ENCODE assay signal across 8 mouse cellular contexts in genomic region chr19:44511451-44512231, GRCm38 (mm10). TPM values are rescaled to one million over a fixed set of nuclear protein-coding genes. Genes with fewer than 3 reads are reported as not detected.
A peak's percentile ranks its signal among the peaks of the same experiment; 100 is the strongest.
DNase-seq lines count a peak whose midpoint lies in the region; ATAC-seq and TF ChIP-seq lines count a peak whose summit lies in the region.

No protein-coding gene starts in this region.

- H3K79me2 ChIP-seq in liver, adult 2 months (ENCODE audit: control insufficient read depth, insufficient read depth, low read length) = no peaks in the 10 kb centered on the region

- 3% methylated on average over 66 of the region's 66 CpGs for WGBS in liver, adult 2 months
- WGBS in heart, embryonic 15.5 days = 1% methylated on average over 66 of the region's 66 CpGs
- 2% methylated on average over 58 of the region's 66 CpGs for WGBS in midbrain, embryonic 16.5 days

- no peaks in the 10 kb centered on the region for H3K36me3 ChIP-seq in liver, adult 2 months (ENCODE audit: control insufficient read depth, insufficient read depth, low read length)
- H3K36me3 ChIP-seq in heart, embryonic 15.5 days = no peaks in the 10 kb centered on the region
- H3K36me3 ChIP-seq in midbrain, embryonic 16.5 days (ENCODE audit: control insufficient read depth, insufficient read depth, low read length) = no peaks in the 10 kb centered on the region

- peak overlapping the region; percentile 6; the same call in 1 of the 2 replicates for H3K4me3 ChIP-seq in liver, adult 2 months (ENCODE audit: insufficient read depth, low read depth, low read length)
- H3K4me3 ChIP-seq in cortical plate, adult 2 months (ENCODE audit: insufficient read depth, low read length) = peak overlapping the region; percentile 19; the same call in 1 of the 2 replicates
- H3K4me3 ChIP-seq in heart, embryonic 15.5 days = peak overlapping the region; percentile 58
- H3K4me3 ChIP-seq in midbrain, embryonic 16.5 days (ENCODE audit: low read depth, low read length) = peak overlapping the region; percentile 47

- H3K4me2 ChIP-seq in heart, embryonic 15.5 days = peak overlapping the region; percentile 98
- peak overlapping the region; percentile 87 for H3K4me2 ChIP-seq in midbrain, embryonic 16.5 days (ENCODE audit: low read length)

- TF ChIP-seq POLR2A in liver, adult 2 months (IDR thresholded peaks at IDR 0.05; ENCODE audit: extremely low read depth, insufficient read depth, low read length) = no peak
- no peak for TF ChIP-seq POLR2A in cortical plate, adult 2 months (IDR thresholded peaks at IDR 0.05; ENCODE audit: extremely low read depth, insufficient read depth, low read length)

- peak overlapping the region; percentile 6; the same call in 1 of the 2 replicates for H3K9ac ChIP-seq in liver, adult 2 months (ENCODE audit: low read depth, low read length)
- peak overlapping the region; percentile 53 for H3K9ac ChIP-seq in heart, embryonic 15.5 days
- H3K9ac ChIP-seq in midbrain, embryonic 16.5 days (ENCODE audit: low read depth, low read length) = peak overlapping the region; percentile 60

- H3K27me3 ChIP-seq in liver, adult 2 months (ENCODE audit: control insufficient read depth, insufficient read depth, low read length) = peaks cover 12% of the 10 kb centered on the region
- peaks cover 78% of the 10 kb centered on the region for H3K27me3 ChIP-seq in heart, embryonic 15.5 days
- H3K27me3 ChIP-seq in midbrain, embryonic 16.5 days (ENCODE audit: control insufficient read depth, insufficient read depth, low read depth, low read length) = peaks cover 88% of the 10 kb centered on the region

- TF ChIP-seq CTCF in liver, adult 2 months (IDR thresholded peaks at IDR 0.05; ENCODE audit: low read depth, low read length) = no peak
- TF ChIP-seq CTCF in cortical plate, adult 2 months (IDR thresholded peaks at IDR 0.05; ENCODE audit: extremely low read depth, insufficient read depth, low read length) = no peak

- H3K4me1 ChIP-seq in liver, adult 2 months (ENCODE audit: control insufficient read depth, insufficient read depth, low read length) = no peaks in the 10 kb centered on the region
- no peaks in the 10 kb centered on the region for H3K4me1 ChIP-seq in cortical plate, adult 2 months (ENCODE audit: control insufficient read depth, insufficient read depth, low read length)
- peaks cover 26% of the 10 kb centered on the region for H3K4me1 ChIP-seq in heart, embryonic 15.5 days (replicated peaks)
- H3K4me1 ChIP-seq in midbrain, embryonic 16.5 days (ENCODE audit: control insufficient read depth, insufficient read depth, low read length) = peaks cover 15% of the 10 kb centered on the region

- ATAC-seq in heart, embryonic 15.5 days (replicated peaks; ENCODE audit: insufficient number of reproducible peaks, insufficient read depth, low FRiP score, low read depth) = 0 out of 2 replicates have a peak, but pooled peaks have one; percentile 40
- no peak for ATAC-seq in midbrain, embryonic 16.5 days

- H3K9me3 ChIP-seq in heart, embryonic 15.5 days (replicated peaks) = no peaks in the 10 kb centered on the region
- no peaks in the 10 kb centered on the region for H3K9me3 ChIP-seq in midbrain, embryonic 16.5 days (replicated peaks; ENCODE audit: control insufficient read depth, low read length, poor library complexity, severe bottlenecking)

- no peak overlapping the region for H3K27ac ChIP-seq in liver, adult 2 months (replicated peaks; ENCODE audit: insufficient read depth, low read depth, low read length)
- no peak overlapping the region for H3K27ac ChIP-seq in cortical plate, adult 2 months (ENCODE audit: insufficient read depth, low read length)
- H3K27ac ChIP-seq in heart, embryonic 15.5 days = no peak overlapping the region
- H3K27ac ChIP-seq in midbrain, embryonic 16.5 days (ENCODE audit: low read length) = no peak overlapping the region

- no peak for DNase-seq in liver, adult 2 months (ENCODE audit: extremely low read depth, low read depth, low spot score)
- DNase-seq in liver (no peak), MN1 (ENCODE audit: low spot score) (no peak)
- peak; percentile 48 for DNase-seq in kidney, postnatal 14 days
- no peak for DNase-seq in T-cell, adult 2 months (ENCODE audit: low spot score)

RNA-seq across cellular contexts. Expression of gene Wnt8b, which starts 18.4 kb away (rescaled TPM):
- not detected in 2 replicates for total RNA-seq in liver, adult 2 months (2014; rRNA removed)
- not detected in 2 replicates for polyA plus RNA-seq in liver, adult 2 months (2012; rRNA removed)
- 0.04 and 0.10 TPM in 2 replicates for polyA plus RNA-seq in cortical plate, adult 2 months (2012; rRNA removed)
- not detected in 2 replicates for polyA plus RNA-seq in heart, embryonic 15.5 days (2015; fragmentation: Nextera tagmentation; extraction: Ambion mirVana)
- 1.2 and 2.1 TPM in 2 replicates for polyA plus RNA-seq in midbrain, embryonic 16.5 days (2015; fragmentation: Nextera tagmentation; extraction: Ambion mirVana)

RNA-seq across cellular contexts. Expression of gene Sec31b, which starts 34.0 kb away (rescaled TPM):
- 1.7 and 1.9 TPM in 2 replicates for total RNA-seq in liver, adult 2 months (2014; rRNA removed)
- 5.8 and 8.6 TPM in 2 replicates for polyA plus RNA-seq in liver, adult 2 months (2012; rRNA removed)
- polyA plus RNA-seq in cortical plate, adult 2 months (2012; rRNA removed) = 0.15 and 0.19 TPM in 2 replicates
- 1.7 and 1.9 TPM in 2 replicates for polyA plus RNA-seq in heart, embryonic 15.5 days (2015; fragmentation: Nextera tagmentation; extraction: Ambion mirVana)
- 0.15 and 0.32 TPM in 2 replicates for polyA plus RNA-seq in midbrain, embryonic 16.5 days (2015; fragmentation: Nextera tagmentation; extraction: Ambion mirVana)

RNA-seq across cellular contexts. Expression of gene Gm20538, which starts 41.0 kb away (rescaled TPM):
- not detected in 2 replicates for total RNA-seq in liver, adult 2 months (2014; rRNA removed)
- not detected in 2 replicates for polyA plus RNA-seq in liver, adult 2 months (2012; rRNA removed)
- polyA plus RNA-seq in cortical plate, adult 2 months (2012; rRNA removed) = not detected in 2 replicates
- not detected in 2 replicates for polyA plus RNA-seq in heart, embryonic 15.5 days (2015; fragmentation: Nextera tagmentation; extraction: Ambion mirVana)
- polyA plus RNA-seq in midbrain, embryonic 16.5 days (2015; fragmentation: Nextera tagmentation; extraction: Ambion mirVana) = not detected in 2 replicates

RNA-seq across cellular contexts. Expression of gene Ndufb8, which starts 43.6 kb away (rescaled TPM):
- 368 and 394 TPM in 2 replicates for total RNA-seq in liver, adult 2 months (2014; rRNA removed)
- 554 and 570 TPM in 2 replicates for polyA plus RNA-seq in liver, adult 2 months (2012; rRNA removed)
- 545 and 586 TPM in 2 replicates for polyA plus RNA-seq in cortical plate, adult 2 months (2012; rRNA removed)
- 947 and 1,069 TPM in 2 replicates for polyA plus RNA-seq in heart, embryonic 15.5 days (2015; fragmentation: Nextera tagmentation; extraction: Ambion mirVana)
- 570 and 615 TPM in 2 replicates for polyA plus RNA-seq in midbrain, embryonic 16.5 days (2015; fragmentation: Nextera tagmentation; extraction: Ambion mirVana)

RNA-seq across cellular contexts. Expression of gene Hif1an, which starts 51.0 kb away (rescaled TPM):
- 8.8 and 11.0 TPM in 2 replicates for total RNA-seq in liver, adult 2 months (2014; rRNA removed)
- polyA plus RNA-seq in liver, adult 2 months (2012; rRNA removed) = 8.8 and 10.6 TPM in 2 replicates
- 23.9 and 24.9 TPM in 2 replicates for polyA plus RNA-seq in cortical plate, adult 2 months (2012; rRNA removed)
- 20.1 and 23.4 TPM in 2 replicates for polyA plus RNA-seq in heart, embryonic 15.5 days (2015; fragmentation: Nextera tagmentation; extraction: Ambion mirVana)
- polyA plus RNA-seq in midbrain, embryonic 16.5 days (2015; fragmentation: Nextera tagmentation; extraction: Ambion mirVana) = 25.2 and 28.6 TPM in 2 replicates

Comparison
In these comparisons a context has a peak if more than half of its experiments do, and no peak if none do; other contexts are left out.
1. H3K4me3 ChIP-seq: peak in every context shown above with its lines; median percentile 58 in heart, embryonic 15.5 days; 47 in midbrain, embryonic 16.5 days; 19 in cortical plate, adult 2 months; 6 in liver, adult 2 months.
2. H3K9ac ChIP-seq: peak in every context shown above with its lines; median percentile 60 in midbrain, embryonic 16.5 days; 53 in heart, embryonic 15.5 days; 6 in liver, adult 2 months.